Mouse (Mus musculus): ENCODE measurements around the gene Rab11fip5.
A peak's percentile ranks its signal among the peaks of the same experiment; 100 is the strongest.

The Rab11fip5 gene

GRCm38 (mm10) chr6:85373951-85374733, at the start of gene Rab11fip5:
Gene Rab11fip5, minus strand, starts transcription at chr6:85374634.
- no peak for DNase-seq (ENCODE audit: low read depth, low spot score)

GRCm38 (mm10) chr6:85423836-85424379, 49.5 kb upstream of the Rab11fip5 start, which contains the start of gene Noto:
Gene Noto, plus strand, starts transcription at chr6:85423886.
- no peak for DNase-seq (ENCODE audit: low read depth, low spot score)

DNA sequence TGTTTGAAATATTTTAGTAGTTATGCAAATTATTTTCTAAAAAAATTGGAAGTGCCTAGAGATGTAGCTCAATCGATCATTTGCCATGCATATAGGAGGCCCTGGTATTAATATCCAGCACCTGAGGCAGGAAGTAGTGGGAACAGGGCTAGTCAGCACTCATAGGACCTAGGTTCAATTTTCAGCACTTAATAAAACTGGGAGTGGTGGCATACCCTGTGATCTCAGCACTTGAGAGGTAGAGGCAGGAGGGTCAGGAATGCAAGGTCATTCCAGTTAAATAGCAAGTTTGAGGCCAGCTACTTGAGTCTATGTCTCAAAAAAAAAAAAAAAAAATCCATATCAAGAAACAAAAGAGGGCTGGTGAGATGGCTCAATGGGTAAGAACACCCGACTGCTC, 44.7 kb upstream of the Rab11fip5 start:
- DNase-seq (ENCODE audit: low read depth, low spot score): no peak

DNA sequence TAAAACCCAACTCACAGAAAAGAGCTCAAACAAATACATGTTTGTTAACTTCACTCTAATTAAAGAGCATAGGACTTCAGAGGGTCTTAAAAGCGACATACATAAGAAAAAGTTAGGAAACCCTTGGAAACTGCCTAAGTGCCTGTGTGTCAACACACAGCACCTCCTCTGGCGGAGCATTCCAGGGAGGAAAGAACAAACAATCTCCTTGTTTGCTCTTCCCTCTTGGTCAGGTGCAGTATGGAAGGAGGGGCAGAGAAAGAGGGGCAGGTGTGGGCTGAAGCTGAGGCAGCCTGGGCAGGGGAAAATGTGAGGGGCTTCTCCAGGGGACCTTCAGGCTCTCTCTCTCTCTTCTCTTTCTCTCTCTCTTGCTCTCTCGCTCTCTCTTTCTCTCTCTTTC, 41.4 kb upstream of the Rab11fip5 start:
- no peak for DNase-seq (ENCODE audit: low read depth, low spot score)

DNA sequence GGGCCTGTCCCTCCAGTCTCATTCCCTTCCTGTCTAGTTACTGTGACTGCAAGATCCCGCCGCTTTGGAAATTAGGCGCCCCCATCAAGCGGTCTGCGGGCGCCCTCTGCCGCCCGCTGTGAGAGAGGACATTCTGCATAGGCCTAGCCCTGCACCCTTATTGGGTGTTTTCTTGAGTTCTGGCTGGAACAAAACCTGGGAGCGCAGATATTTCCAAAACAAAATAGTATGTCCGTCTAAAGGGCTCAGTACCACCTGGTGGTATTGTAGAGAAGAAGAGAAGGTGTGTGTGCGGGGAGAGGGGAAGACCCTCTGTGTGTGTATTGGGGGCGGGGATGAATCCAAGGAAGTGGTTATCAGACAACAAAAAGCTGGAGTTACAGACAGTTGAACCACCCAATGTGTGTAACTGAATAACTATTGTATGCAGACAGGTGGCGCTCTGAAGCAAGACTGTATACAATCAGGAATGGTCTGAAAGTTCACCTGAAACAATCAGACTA, 36.4 kb upstream of the Rab11fip5 start:
- DNase-seq (ENCODE audit: low read depth, low spot score): peak; percentile 57

- DNase-seq (ENCODE audit: low read depth, low spot score): no peak
Measured at GRCm38 (mm10) chr6:85409003-85409402, 34.6 kb upstream of the Rab11fip5 start.

GRCm38 (mm10) chr6:85403039-85403438, 28.6 kb upstream of the Rab11fip5 start:
- DNase-seq (ENCODE audit: low read depth, low spot score): no peak

GRCm38 (mm10) chr6:85402613-85403012, 28.2 kb upstream of the Rab11fip5 start:
- DNase-seq (ENCODE audit: low read depth, low spot score): no peak

- no peak for DNase-seq (ENCODE audit: low read depth, low spot score)
Measured at GRCm38 (mm10) chr6:85399715-85400114, 25.3 kb upstream of the Rab11fip5 start.

DNA sequence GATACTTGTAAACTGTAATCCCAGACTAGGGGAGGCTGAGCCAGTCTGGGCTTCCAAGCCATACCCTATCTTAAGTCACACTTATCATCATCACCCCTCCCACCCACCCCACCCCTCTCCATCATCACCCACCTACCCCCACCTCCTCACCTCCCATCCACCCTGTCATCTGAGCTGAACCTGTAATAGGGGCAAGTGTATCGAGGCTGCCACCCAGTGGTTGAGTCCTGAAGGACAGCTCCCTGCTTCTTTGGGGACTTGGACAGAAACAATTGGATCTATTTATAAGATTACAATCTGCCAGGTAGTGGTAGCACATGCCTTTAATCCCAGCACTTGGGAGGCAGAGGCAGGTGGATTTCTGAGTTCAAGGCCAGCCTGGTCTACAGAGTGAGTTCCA, 22.7 kb upstream of the Rab11fip5 start:
- DNase-seq (ENCODE audit: low read depth, low spot score): peak; percentile 62

DNA sequence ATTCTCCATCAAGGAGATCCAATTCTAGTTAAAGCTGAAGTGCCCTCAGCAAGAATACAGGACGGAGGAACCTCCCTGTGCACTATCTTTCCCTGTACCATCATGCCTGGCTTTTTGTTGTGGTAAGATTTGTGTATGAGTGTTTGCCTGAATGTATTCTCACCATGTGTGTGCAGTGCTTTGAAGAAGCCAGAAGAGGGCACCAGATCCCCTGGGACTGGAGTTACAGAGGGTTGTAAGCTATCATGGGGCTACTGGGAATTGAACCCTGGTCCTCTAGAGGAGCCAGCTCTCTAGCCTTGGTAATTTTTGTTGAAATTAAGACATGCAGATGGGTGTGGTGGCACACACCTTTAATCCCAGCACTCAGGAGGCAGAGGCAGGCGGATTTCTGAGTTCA, 20.9 kb upstream of the Rab11fip5 start:
- DNase-seq (ENCODE audit: low read depth, low spot score): no peak

DNA sequence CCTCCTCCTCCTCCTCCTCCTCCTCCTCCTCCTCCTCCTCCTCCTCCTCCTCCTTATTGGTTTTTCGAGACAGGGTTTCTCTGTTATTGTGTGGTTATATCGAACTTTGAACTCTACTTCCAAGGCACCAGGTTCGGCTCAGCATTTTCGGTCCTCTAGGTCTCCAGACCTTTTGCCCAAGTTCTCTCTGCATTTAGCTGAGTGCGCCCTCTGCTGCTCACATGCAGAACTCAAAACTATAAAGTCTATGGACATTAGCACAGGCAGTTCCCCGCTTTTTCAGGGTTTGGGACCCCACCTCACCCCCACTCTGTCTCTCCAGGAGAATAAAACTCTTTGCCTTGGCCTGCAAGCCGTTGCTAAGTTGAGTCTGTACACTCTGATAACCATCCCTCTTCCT, 17.4 kb upstream of the Rab11fip5 start:
- DNase-seq (ENCODE audit: low read depth, low spot score): peak; percentile 80

DNA sequence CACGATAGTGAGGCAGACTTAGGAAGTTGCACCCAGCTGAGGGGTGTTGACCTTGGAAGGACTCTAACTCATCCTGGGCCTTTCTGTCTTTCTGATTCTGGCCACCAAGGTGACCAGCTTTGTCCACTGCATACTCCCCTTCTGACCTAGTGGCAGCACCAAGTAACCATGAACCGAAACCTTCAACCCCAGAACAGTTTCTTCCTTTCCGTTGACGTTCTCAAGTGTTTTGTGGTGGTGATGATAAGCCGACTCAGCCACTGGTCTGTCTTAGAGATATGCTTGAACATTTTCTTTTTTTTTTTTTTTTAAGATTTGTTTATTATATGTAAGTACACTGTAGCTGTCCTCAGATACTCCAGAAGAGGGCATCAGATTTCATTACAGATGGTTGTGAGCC, 14.2 kb upstream of the Rab11fip5 start:
- no peak for DNase-seq (ENCODE audit: low read depth, low spot score)

- no peak for DNase-seq (ENCODE audit: low read depth, low spot score)
Measured at GRCm38 (mm10) chr6:85382791-85383190, 8.4 kb upstream of the Rab11fip5 start.

DNA sequence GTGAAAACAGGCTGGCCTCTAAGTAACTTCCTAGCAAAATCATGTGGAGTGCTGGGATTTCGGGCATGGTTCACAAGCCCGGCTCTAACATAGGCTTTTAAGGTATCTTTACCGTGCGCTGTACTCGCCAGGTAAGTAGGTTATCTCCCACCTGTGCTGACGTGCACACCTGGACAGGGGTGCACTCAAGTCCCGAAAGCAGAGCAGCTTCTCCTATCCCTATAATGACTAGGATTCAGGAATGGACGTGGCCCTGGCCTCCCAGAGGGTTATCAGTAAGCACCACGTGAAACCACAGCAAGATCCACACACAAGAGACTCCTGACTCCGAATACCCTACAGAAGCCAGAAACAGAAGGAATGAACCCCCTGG, 7.2 kb upstream of the Rab11fip5 start:
- DNase-seq (ENCODE audit: low read depth, low spot score): no peak

GRCm38 (mm10) chr6:85380901-85381647, 6.6 kb upstream of the Rab11fip5 start:
- DNase-seq (ENCODE audit: low read depth, low spot score): peak; percentile 14

GRCm38 (mm10) chr6:85380201-85380900, 5.9 kb upstream of the Rab11fip5 start:
- peak; percentile 80 for DNase-seq (ENCODE audit: low read depth, low spot score)

DNA sequence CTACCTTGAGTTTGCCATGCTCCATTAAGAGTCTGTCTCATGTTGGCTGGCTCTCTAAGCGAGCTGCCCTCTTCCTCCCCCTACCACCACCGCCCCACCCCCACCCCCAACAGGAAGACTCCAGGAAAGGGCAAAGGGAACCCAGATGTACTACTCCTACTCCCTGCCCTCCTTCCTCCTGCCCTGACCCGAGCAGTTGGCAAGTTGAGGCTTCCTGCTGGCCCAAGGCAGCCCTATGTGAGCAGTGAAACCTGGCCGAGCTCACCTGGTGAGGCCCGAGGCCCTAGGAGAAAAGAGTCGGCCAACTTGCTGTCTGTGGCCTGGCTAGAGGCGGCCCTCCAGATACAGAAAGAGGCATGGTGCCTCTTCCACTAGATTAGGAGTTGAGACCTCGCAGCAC, 4.2 kb upstream of the Rab11fip5 start:
- DNase-seq (ENCODE audit: low read depth, low spot score): no peak

DNA sequence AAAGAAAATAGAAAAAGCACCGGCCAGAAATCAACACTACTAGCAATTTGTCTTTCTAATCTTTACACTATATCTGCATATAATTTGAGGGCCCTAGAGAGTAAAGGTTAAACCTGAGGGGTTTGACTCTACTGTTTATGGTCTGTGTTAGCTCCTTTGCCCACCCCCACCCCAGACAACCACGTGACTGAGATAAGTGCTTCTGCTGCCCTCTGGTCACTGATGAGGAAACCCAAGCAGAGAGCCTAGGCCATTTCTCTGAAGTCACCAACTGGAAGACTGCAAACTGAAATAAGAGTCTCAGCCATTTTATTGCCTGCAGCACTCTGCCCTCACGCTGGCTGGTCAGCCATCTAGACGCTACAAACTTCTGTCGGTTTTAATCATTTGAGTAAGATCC, 3.4 kb upstream of the Rab11fip5 start:
- no peak for DNase-seq (ENCODE audit: low read depth, low spot score)

- DNase-seq (ENCODE audit: low read depth, low spot score): no peak
Measured at GRCm38 (mm10) chr6:85377066-85377734, 2.8 kb upstream of the Rab11fip5 start.

DNA sequence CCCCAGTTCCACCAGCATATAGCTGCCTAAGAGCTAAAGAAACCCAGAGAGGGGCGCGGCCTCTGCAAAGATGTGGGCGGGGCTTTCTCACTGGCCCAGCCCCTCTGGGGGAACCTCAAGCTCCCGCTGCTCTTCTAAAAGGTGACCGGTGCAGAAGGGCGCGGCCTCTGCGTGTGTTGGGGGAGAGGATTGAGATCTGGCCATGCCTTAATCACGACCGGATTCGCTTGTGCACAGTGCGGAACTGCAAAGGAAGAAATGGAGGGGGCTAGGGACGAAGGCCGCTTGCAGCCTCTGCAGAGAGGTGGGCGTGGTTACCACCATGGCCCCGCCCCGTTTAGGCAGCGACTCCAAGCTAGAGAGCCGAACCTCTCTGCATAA, 290 bp upstream of the Rab11fip5 start:
- DNase-seq (ENCODE audit: low read depth, low spot score): peak; percentile 97

All from CD4-positive, CD25-positive, alpha-beta regulatory T cell, adult 2 months (primary cell).